Mouse (Mus musculus) midbrain, embryonic 15.5 days (tissue): ENCODE data around the gene Spcs2. TPM values are rescaled to one million over a fixed set of nuclear protein-coding genes. Genes with fewer than 3 reads are reported as not detected.
A peak's percentile ranks its signal among the peaks of the same experiment; 100 is the strongest.
"Not testable (repeated sequence)": the region's sequence is repeated elsewhere in the genome, so short reads cannot be mapped to it uniquely, and the experiment has no call there.

Source experiments
- ATAC-seq: fragments of 200-750 bp; cut with Nextera tagmentation; replicated peaks from 2 replicates; pipeline ENCODE4 v1.8.0; 2017; ENCODE audit warnings: moderate TSS enrichment
- H3K27ac ChIP-seq: fragments of 300-500 bp; sonication (generic); 2 replicates; pipeline ENCODE4 v1.5.1; 2015; ENCODE audit warnings: mild to moderate bottlenecking, inconsistent platforms
- H3K27me3 ChIP-seq: fragments of 300-500 bp; sonication (generic); replicated peaks from 2 replicates; pipeline ENCODE4 v1.6.1; 2015; ENCODE audit warnings: inconsistent platforms
- H3K36me3 ChIP-seq: fragments of 300-500 bp; sonication (generic); replicated peaks from 2 replicates; pipeline ENCODE4 v1.6.1; 2015; ENCODE audit warnings: inconsistent platforms
- H3K4me1 ChIP-seq: fragments of 300-500 bp; sonication (generic); 2 replicates; pipeline ENCODE4 v1.6.1; 2015; ENCODE audit warnings: inconsistent platforms
- H3K4me2 ChIP-seq: fragments of 300-500 bp; sonication (generic); 2 replicates; pipeline ENCODE4 v1.6.1; 2015; ENCODE audit warnings: inconsistent platforms, mild to moderate bottlenecking, moderate library complexity
- H3K4me3 ChIP-seq: fragments of 300-500 bp; sonication (generic); 2 replicates; pipeline ENCODE4 v1.5.1; 2015; ENCODE audit warnings: mild to moderate bottlenecking, inconsistent platforms
- H3K9ac ChIP-seq: fragments of 300-500 bp; sonication (generic); 2 replicates; pipeline ENCODE4 v1.6.1; 2015; ENCODE audit warnings: mild to moderate bottlenecking, inconsistent platforms
- H3K9me3 ChIP-seq: fragments of 300-500 bp; sonication (generic); 2 replicates; pipeline ENCODE4 v1.6.1; 2016; ENCODE audit warnings: inconsistent platforms
- WGBS: fragments of 180-500 bp; shearing (Covaris S2); methylation state at CpG from one replicate; pipeline ENCODE4 v1.1.7; 2015; ENCODE audit warnings: mixed read lengths; 5-methylcytosine and 5-hydroxymethylcytosine counted together
- polyA plus RNA-seq: library from polyadenylated mRNA; unstranded; fragments of >200 nt; fragmentation: Nextera tagmentation; extraction: Ambion mirVana; gene quantifications from 2 replicates; pipeline ENCODE4 v1.2.1, GENCODE M21; 2015

Gene Spcs2
- polyA plus RNA-seq, 1 experiment from 2014 or later: 262 TPM

- no peak overlapping the region for H3K4me3 ChIP-seq
- no peak for ATAC-seq
- peaks cover 17% of the 10 kb centered on the region; the same call in 1 of the 2 replicates for H3K36me3 ChIP-seq
- no peak overlapping the region for H3K27ac ChIP-seq
- no peaks in the 10 kb centered on the region for H3K9me3 ChIP-seq
- H3K4me2 ChIP-seq: no peak overlapping the region
- no peaks in the 10 kb centered on the region for H3K27me3 ChIP-seq
- H3K4me1 ChIP-seq: no peaks in the 10 kb centered on the region
- 88% methylated on average over 5 of the region's 5 CpGs for WGBS
- H3K9ac ChIP-seq: no peak overlapping the region
Observed at GRCm38 (mm10) chr7:99834314-99834853, 28.9 kb downstream of the Spcs2 start.

DNA sequence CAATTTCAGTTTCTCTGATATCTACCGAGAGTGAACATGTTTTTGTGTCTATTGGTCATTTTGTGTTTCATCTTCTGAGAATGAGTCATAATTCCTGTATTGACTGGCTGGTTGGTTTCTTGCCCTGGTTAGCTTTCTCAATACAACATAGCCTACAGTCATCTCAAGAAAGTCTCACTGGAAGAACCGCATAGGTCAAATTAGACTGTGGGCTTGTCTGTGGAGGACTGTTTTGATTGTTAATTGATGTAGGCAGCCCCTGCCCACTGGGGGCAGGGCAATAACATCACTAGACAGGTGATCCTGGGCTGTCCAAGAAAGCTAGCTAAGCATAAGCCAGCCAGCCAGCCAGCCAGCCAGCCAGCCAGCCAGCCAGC lies 29.4 kb downstream of the Spcs2 start:
- H3K4me2 ChIP-seq: no peak overlapping the region
- WGBS: 89% methylated on average over 2 of the region's 2 CpGs
- no peak for ATAC-seq

DNA sequence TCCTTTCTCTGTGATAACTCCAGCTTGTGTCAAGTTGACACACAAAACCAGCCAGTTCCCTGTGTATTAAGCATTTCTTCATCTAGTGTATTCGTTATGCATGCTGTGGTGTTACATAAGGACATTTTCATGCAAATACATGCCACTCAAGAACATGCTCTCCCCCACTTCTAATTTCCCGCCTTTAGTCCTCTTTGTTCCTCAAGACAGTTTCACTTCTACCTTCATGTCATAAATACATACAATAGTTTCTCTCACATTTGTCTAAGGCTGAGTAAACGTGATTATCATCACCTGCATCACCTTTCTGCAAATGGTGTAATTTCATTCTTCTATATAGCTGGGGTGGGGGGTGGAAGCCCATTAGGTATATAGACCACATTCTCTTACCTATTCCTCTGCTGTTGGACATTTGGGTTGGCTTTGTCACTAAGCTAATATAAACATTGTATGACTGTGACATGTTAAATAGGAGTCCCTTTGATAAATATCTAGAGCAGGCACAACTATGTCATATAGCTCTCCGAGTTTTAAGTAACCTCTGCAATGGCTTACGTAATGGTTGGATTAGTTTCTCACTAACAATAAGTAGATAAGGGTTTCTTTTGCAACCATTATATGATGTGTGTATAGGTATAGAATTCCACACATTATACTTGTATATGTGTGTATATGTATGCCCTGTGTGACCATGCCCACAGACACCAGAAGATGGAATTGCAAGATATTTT lies 30.0 kb downstream of the Spcs2 start:
- H3K9me3 ChIP-seq: no peaks in the 10 kb centered on the region
- H3K27ac ChIP-seq: no peak overlapping the region
- no peak overlapping the region for H3K4me2 ChIP-seq
- H3K27me3 ChIP-seq: no peaks in the 10 kb centered on the region
- WGBS: 86% methylated on average over 5 of the region's 5 CpGs
- no peak overlapping the region for H3K4me3 ChIP-seq
- H3K4me1 ChIP-seq: peaks cover 5% of the 10 kb centered on the region; the same call in 1 of the 2 replicates
- peaks cover 8% of the 10 kb centered on the region; the same call in 1 of the 2 replicates for H3K36me3 ChIP-seq
- no peak overlapping the region for H3K9ac ChIP-seq
- ATAC-seq: no peak

More for the DNA sequence above, 29.4 kb downstream of the Spcs2 start:
- Histone ChIP-seq H3K36me3 (peaks cover 13% of the 10 kb centered on the region; the same call in 1 of the 2 replicates), H3K27me3 (no peaks in the 10 kb centered on the region), H3K4me3 (no peak overlapping the region), H3K27ac (no peak overlapping the region), H3K9ac (no peak overlapping the region), H3K9me3 (no peaks in the 10 kb centered on the region), H3K4me1 (no peaks in the 10 kb centered on the region)

DNA sequence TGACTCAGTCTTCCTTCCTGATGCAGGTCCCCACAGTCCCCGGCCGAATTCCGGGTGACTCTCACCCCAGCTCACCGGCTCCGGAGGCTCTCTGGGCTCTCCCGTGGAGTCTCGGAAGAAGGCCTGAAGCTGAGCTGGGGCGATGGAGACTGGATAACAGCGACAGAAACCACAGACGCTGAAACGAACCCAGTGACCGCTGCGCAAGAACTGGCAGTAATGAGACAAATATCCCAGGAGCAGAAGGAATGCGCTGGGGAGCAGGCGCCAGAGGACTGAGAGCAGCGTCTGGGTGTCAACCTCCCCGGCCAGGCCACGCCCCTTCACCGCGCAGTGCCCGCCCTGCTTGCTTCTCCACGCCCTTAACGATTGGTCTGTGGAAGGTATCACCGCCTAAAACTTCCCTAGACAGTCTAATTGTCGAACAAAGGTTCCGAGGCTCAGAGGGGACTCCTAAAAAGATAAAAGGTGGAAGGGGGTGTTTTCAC lies 35.1 kb downstream of the Spcs2 start, which contains the start of gene Neu3:
TSS of gene Neu3 (minus strand) at position 335 of the 488 bp plus-strand sequence.
- under 1% methylated on average over 26 of the region's 26 CpGs for WGBS
- peak within 1 kb of the TSS; percentile 46 for H3K9ac ChIP-seq
- peak; percentile 96 for ATAC-seq

DNA sequence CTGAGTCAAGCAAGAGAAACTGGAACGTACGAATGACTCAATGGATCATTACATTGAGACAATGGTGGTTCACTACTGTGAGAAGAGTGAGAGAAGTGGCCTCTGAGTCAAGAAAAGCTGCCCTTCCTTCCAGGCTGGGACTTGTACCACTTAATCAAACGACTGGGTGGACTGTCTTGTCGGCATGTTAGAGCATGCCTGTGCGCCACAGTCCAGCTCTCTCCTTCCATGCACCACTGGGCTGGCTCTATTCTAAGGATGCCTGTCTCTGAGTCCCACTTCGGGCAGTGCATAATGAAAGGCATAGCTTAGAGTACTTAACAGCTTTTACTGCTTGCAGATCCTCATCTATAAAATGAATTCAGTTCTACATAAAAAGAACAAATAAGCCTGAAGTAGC lies 37.2 kb downstream of the Spcs2 start:
- ATAC-seq: no peak
- H3K36me3 ChIP-seq: no peaks in the 10 kb centered on the region
- WGBS: 61% methylated on average over 6 of the region's 6 CpGs
- H3K27ac ChIP-seq: no peak overlapping the region
- H3K9me3 ChIP-seq: no peaks in the 10 kb centered on the region
- H3K27me3 ChIP-seq: no peaks in the 10 kb centered on the region
- H3K4me3 ChIP-seq: no peak overlapping the region
- peaks cover 10% of the 10 kb centered on the region; the same call in 1 of the 2 replicates for H3K4me1 ChIP-seq
- no peak overlapping the region for H3K9ac ChIP-seq
- no peak overlapping the region for H3K4me2 ChIP-seq

More for the DNA sequence above, 35.1 kb downstream of the Spcs2 start, which contains the start of gene Neu3:
- Histone ChIP-seq H3K27ac (peak within 1 kb of the TSS; percentile 58), H3K4me2 (peak within 1 kb of the TSS; percentile 58), H3K36me3 (no peaks in the 10 kb centered on the region), H3K27me3 (no peaks in the 10 kb centered on the region), H3K4me3 (peak within 1 kb of the TSS; percentile 45), H3K9me3 (no peaks in the 10 kb centered on the region), H3K4me1 (peaks cover 10% of the 10 kb centered on the region; the same call in 1 of the 2 replicates)

DNA sequence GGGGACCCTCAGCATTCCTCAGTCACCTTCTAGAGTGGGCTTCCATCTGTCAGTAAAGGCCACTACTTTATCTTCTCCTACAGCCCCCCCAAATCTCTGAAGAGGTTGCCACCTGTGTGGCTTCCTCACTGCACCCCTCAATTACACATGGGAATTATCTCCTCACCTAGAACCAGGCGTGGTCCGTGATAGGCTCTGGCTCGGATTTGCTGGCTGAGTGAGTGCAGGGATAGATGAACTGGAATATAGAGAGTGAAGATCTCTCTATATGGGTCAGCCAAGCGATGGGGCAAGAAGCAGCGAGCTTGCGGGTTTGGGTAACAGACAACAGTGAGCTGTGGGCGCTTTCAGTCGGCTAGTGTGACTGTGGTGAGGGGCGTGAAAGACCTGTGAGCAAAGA lies 37.8 kb downstream of the Spcs2 start:
- Histone ChIP-seq H3K4me2 (no peak overlapping the region), H3K9me3 (no peaks in the 10 kb centered on the region), H3K27ac (no peak overlapping the region), H3K27me3 (no peaks in the 10 kb centered on the region), H3K4me1 (peaks cover 10% of the 10 kb centered on the region; the same call in 1 of the 2 replicates), H3K9ac (no peak overlapping the region), H3K4me3 (no peak overlapping the region), H3K36me3 (no peaks in the 10 kb centered on the region)
- no peak for ATAC-seq
- WGBS: 84% methylated on average over 9 of the region's 9 CpGs

- ATAC-seq: no peak
- WGBS: 84% methylated on average over 16 of the region's 16 CpGs
- Histone ChIP-seq H3K4me3 (no peak overlapping the region), H3K9me3 (no peaks in the 10 kb centered on the region), H3K27me3 (no peaks in the 10 kb centered on the region), H3K4me1 (peaks cover 10% of the 10 kb centered on the region; the same call in 1 of the 2 replicates), H3K9ac (no peak overlapping the region), H3K27ac (no peak overlapping the region), H3K4me2 (no peak overlapping the region), H3K36me3 (no peaks in the 10 kb centered on the region)
Observed at GRCm38 (mm10) chr7:99824649-99825483, 38.4 kb downstream of the Spcs2 start.

DNA sequence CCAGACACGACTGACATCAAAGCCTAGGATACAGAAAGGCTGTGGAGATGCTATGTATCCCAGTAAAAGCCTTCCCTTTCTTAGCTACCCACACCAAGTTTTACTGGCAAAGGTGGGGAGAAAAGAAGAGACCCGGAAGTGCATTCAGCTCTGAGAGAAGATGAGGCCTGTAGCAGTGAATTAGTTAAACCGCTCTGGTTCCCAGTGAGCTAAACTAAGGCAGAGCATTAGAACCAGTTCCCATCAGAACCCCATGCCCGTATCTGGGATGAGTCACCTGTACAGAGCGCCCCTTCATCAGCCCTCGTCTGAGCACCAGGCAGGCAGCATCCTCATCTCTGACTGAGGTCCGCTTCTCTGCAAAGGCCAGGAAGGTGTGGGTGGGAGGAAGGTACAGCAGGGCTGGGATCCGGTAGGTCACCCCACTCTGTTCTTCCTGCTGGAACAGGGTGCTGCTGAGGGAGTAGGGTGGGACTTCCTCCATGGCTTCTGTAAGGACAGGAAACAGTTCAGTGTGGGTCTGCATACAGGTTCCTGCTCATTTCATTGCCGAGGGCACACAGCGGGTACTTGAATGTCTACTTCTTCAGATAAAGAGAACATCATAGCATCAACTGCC lies 40.1 kb downstream of the Spcs2 start:
- WGBS: 89% methylated on average over 10 of the region's 10 CpGs
- Histone ChIP-seq H3K4me2 (no peak overlapping the region), H3K27me3 (no peaks in the 10 kb centered on the region), H3K9me3 (no peaks in the 10 kb centered on the region), H3K36me3 (no peaks in the 10 kb centered on the region), H3K27ac (no peak overlapping the region), H3K9ac (no peak overlapping the region), H3K4me3 (no peak overlapping the region), H3K4me1 (peaks cover 4% of the 10 kb centered on the region; the same call in 1 of the 2 replicates)
- ATAC-seq: no peak

DNA sequence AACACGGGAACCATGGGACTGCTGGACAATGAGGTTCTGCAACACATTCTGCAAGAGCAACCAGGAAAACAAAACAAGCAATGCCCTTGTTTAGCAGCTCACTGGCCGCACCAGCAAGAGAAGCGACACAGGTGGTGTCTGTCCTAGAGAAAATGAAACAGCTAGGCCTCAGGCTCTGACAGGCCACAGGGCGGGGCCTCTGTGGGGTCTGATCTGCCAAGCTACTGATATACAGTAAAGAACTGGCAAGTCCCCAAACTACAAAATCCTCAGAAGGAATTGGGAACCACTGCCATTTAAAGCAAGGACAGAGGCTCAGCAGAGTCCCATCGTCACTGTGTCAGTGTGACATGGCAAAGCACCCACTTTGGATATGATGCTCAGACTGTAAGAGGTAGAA lies 40.8 kb downstream of the Spcs2 start:
- no peak for ATAC-seq

GRCm38 (mm10) chr7:99821953-99822352 lies 41.3 kb downstream of the Spcs2 start:
- ATAC-seq: no peak
- Histone ChIP-seq H3K27ac (no peak overlapping the region), H3K27me3 (no peaks in the 10 kb centered on the region), H3K9me3 (no peaks in the 10 kb centered on the region), H3K4me2 (no peak overlapping the region), H3K4me3 (no peak overlapping the region), H3K9ac (no peak overlapping the region), H3K4me1 (no peaks in the 10 kb centered on the region), H3K36me3 (no peaks in the 10 kb centered on the region)
- 85% methylated on average over 2 of the region's 2 CpGs for WGBS

More for the DNA sequence above, 40.8 kb downstream of the Spcs2 start:
- 91% methylated on average over 5 of the region's 5 CpGs for WGBS
- Histone ChIP-seq H3K4me3 (no peak overlapping the region), H3K4me2 (no peak overlapping the region), H3K9ac (no peak overlapping the region), H3K27me3 (no peaks in the 10 kb centered on the region), H3K27ac (no peak overlapping the region), H3K9me3 (no peaks in the 10 kb centered on the region), H3K36me3 (no peaks in the 10 kb centered on the region), H3K4me1 (no peaks in the 10 kb centered on the region)

DNA sequence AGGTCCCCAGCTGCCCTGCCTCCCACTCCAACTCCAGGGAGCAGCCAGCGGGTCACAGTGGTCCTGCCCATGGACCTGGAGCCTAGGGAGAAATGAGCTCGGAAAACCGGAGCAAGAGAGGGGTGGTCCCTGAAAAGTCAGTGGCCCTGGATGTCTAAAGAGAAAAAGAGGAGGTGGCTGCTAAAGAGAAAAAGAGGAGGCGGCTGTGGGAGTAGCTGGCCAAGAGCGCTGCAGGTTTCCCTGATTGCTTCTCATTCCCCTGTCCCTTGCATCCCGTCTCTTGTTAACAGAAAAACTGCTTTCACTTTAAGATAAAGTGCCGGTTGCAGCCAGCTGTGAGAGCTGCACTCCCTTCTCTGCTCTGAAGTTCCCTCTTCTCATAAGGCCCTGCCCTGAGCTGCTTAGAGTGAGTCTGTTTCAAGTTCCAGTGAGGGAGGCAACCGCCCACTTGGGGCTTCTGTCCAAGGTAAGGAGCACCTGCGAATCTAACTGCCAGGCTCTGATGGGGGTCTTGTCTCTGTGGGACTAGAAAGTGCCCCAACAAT lies 45.0 kb downstream of the Spcs2 start:
- H3K27ac ChIP-seq, H3K27me3 ChIP-seq, H3K36me3 ChIP-seq, H3K9ac ChIP-seq, H3K4me3 ChIP-seq, H3K4me2 ChIP-seq, ATAC-seq, H3K9me3 ChIP-seq, H3K4me1 ChIP-seq: not testable (repeated sequence)
- WGBS: 23% methylated on average over 9 of the region's 9 CpGs
